Mouse (Mus musculus): Measurements from ENCODE around the gene Hist1h4f. TPM values are rescaled to one million over a fixed set of nuclear protein-coding genes. Genes with fewer than 3 reads are reported as not detected.

The Hist1h4f gene
- polyA plus RNA-seq, 1 experiment, result 48.6 TPM

Other genes starting within 250 kb of the Hist1h4f start
- 0.23 and 1.0 TPM in 2 replicates for gene Zfp322a, start 182.4 kb downstream of the Hist1h4f start, polyA plus RNA-seq (2012; ENCODE audit: low replicate concordance)
- 4.0 and 4.7 TPM in 2 replicates for gene Abt1, start 127.8 kb downstream of the Hist1h4f start, polyA plus RNA-seq (2012; ENCODE audit: low replicate concordance)
- 0.12 and 0.15 TPM in 2 replicates for gene Btn1a1, start 85.7 kb downstream of the Hist1h4f start, polyA plus RNA-seq (2012; ENCODE audit: low replicate concordance)
- not detected in 2 replicates for gene Btn2a2, start 62.8 kb downstream of the Hist1h4f start, polyA plus RNA-seq (2012; ENCODE audit: low replicate concordance)
- gene Hist1h4h, start 20.6 kb downstream of the Hist1h4f start, polyA plus RNA-seq (2012; ENCODE audit: low replicate concordance), result 22.4 and 24.1 TPM in 2 replicates
- 1,274 and 2,101 TPM in 2 replicates for gene Hist1h2af, start 17.7 kb downstream of the Hist1h4f start, polyA plus RNA-seq (2012; ENCODE audit: low replicate concordance)
- 9.7 and 27.2 TPM in 2 replicates for gene Hist1h3g, start 16.2 kb downstream of the Hist1h4f start, polyA plus RNA-seq (2012; ENCODE audit: low replicate concordance)
- gene Hist1h2bh, start 8.3 kb downstream of the Hist1h4f start, polyA plus RNA-seq (2012; ENCODE audit: low replicate concordance), result 2.6 and 2.9 TPM in 2 replicates
- 7.8 and 13.9 TPM in 2 replicates for gene Hist1h3f, start 7.6 kb downstream of the Hist1h4f start, polyA plus RNA-seq (2012; ENCODE audit: low replicate concordance)
- gene Hist1h1d, start 1.6 kb upstream of the Hist1h4f start, polyA plus RNA-seq (2012; ENCODE audit: low replicate concordance), result 0.89 and 1.4 TPM in 2 replicates
- 12.2 and 20.5 TPM in 2 replicates for gene Hist1h3e, start 10.7 kb upstream of the Hist1h4f start, polyA plus RNA-seq (2012; ENCODE audit: low replicate concordance)
- 20.4 and 37.8 TPM in 2 replicates for gene Hist1h2ae, start 19.6 kb upstream of the Hist1h4f start, polyA plus RNA-seq (2012; ENCODE audit: low replicate concordance)
- gene Hist1h2bg, start 19.7 kb upstream of the Hist1h4f start, polyA plus RNA-seq (2012; ENCODE audit: low replicate concordance), result 19.7 and 30.7 TPM in 2 replicates
- 15.2 and 20.1 TPM in 2 replicates for gene Hist1h2bf, start 22.5 kb upstream of the Hist1h4f start, polyA plus RNA-seq (2012; ENCODE audit: low replicate concordance)
- gene Hist1h2ad, start 22.7 kb upstream of the Hist1h4f start, polyA plus RNA-seq (2012; ENCODE audit: low replicate concordance), result 1.2 and 1.8 TPM in 2 replicates
- gene Hist1h3d, start 24.1 kb upstream of the Hist1h4f start, polyA plus RNA-seq (2012; ENCODE audit: low replicate concordance), result 1.1 and 5.4 TPM in 2 replicates
- 21.9 and 50.4 TPM in 2 replicates for gene Hist1h4d, start 29.9 kb upstream of the Hist1h4f start, polyA plus RNA-seq (2012; ENCODE audit: low replicate concordance)
- 1.7 and 2.0 TPM in 2 replicates for gene Hist1h2be, start 69.5 kb upstream of the Hist1h4f start, polyA plus RNA-seq (2012; ENCODE audit: low replicate concordance)
- 6.8 and 18.7 TPM in 2 replicates for gene Hist1h1e, start 70.9 kb upstream of the Hist1h4f start, polyA plus RNA-seq (2012; ENCODE audit: low replicate concordance)
- gene Hist1h2ac, start 132.3 kb upstream of the Hist1h4f start, polyA plus RNA-seq (2012; ENCODE audit: low replicate concordance), result 1.7 and 2.0 TPM in 2 replicates
- 3.1 and 3.3 TPM in 2 replicates for gene Hist1h2bc, start 132.6 kb upstream of the Hist1h4f start, polyA plus RNA-seq (2012; ENCODE audit: low replicate concordance)
- gene Hist1h1t, start 144.2 kb upstream of the Hist1h4f start, polyA plus RNA-seq (2012; ENCODE audit: low replicate concordance), result not detected in 2 replicates
- 3.9 and 4.0 TPM in 2 replicates for gene Hist1h4c, start 146.8 kb upstream of the Hist1h4f start, polyA plus RNA-seq (2012; ENCODE audit: low replicate concordance)
- gene Hfe, start 159.2 kb upstream of the Hist1h4f start, polyA plus RNA-seq (2012; ENCODE audit: low replicate concordance), result 5.0 and 7.1 TPM in 2 replicates
- 13.0 and 32.3 TPM in 2 replicates for gene Hist1h1c, start 187.2 kb upstream of the Hist1h4f start, polyA plus RNA-seq (2012; ENCODE audit: low replicate concordance)
- gene Hist1h3c, start 194.0 kb upstream of the Hist1h4f start, polyA plus RNA-seq (2012; ENCODE audit: low replicate concordance), result 4.9 and 12.8 TPM in 2 replicates
- gene Hist1h2bb, start 195.1 kb upstream of the Hist1h4f start, polyA plus RNA-seq (2012; ENCODE audit: low replicate concordance), result 14.4 and 31.0 TPM in 2 replicates
- gene Hist1h2ab, start 199.5 kb upstream of the Hist1h4f start, polyA plus RNA-seq (2012; ENCODE audit: low replicate concordance), result 39.8 and 47.5 TPM in 2 replicates
- gene Hist1h3b, start 200.6 kb upstream of the Hist1h4f start, polyA plus RNA-seq (2012; ENCODE audit: low replicate concordance), result 4.5 and 16.4 TPM in 2 replicates
- gene Hist1h4b, start 205.4 kb upstream of the Hist1h4f start, polyA plus RNA-seq (2012; ENCODE audit: low replicate concordance), result 7.2 and 8.6 TPM in 2 replicates
- gene Hist1h4a, start 209.6 kb upstream of the Hist1h4f start, polyA plus RNA-seq (2012; ENCODE audit: low replicate concordance), result 40.2 and 48.3 TPM in 2 replicates
- 0.45 and 5.1 TPM in 2 replicates for gene Hist1h3a, start 210.7 kb upstream of the Hist1h4f start, polyA plus RNA-seq (2012; ENCODE audit: low replicate concordance)
- 1.2 and 1.7 TPM in 2 replicates for gene Hist1h1a, start 212.0 kb upstream of the Hist1h4f start, polyA plus RNA-seq (2012; ENCODE audit: low replicate concordance)
- not detected in 2 replicates for gene Trim38, start 218.3 kb upstream of the Hist1h4f start, polyA plus RNA-seq (2012; ENCODE audit: low replicate concordance)

Measured in leukemia stem cell, adult 10-12 weeks (primary cell).